Mouse (Mus musculus) c-Kit-positive CD71-negative TER-119-negative erythroid progenitor cells, embryonic 14.5 days (primary cell): ENCODE measurements around the gene Plekhh1.
"Not testable (repeated sequence)": the region's sequence is repeated elsewhere in the genome, so short reads cannot be mapped to it uniquely, and the experiment has no call there.

ENCODE experiments used
- DNase-seq: peaks from one replicate; pipeline ENCODE4 v3.0.0-alpha.2; 2013; ENCODE audit warnings: low read depth

Plekhh1 gene

GRCm38 (mm10) chr12:79028911-79029861 lies at the start of gene Plekhh1:
TSS of gene Plekhh1 (plus strand) at chr12:79029163.
- no peak for DNase-seq

DNA sequence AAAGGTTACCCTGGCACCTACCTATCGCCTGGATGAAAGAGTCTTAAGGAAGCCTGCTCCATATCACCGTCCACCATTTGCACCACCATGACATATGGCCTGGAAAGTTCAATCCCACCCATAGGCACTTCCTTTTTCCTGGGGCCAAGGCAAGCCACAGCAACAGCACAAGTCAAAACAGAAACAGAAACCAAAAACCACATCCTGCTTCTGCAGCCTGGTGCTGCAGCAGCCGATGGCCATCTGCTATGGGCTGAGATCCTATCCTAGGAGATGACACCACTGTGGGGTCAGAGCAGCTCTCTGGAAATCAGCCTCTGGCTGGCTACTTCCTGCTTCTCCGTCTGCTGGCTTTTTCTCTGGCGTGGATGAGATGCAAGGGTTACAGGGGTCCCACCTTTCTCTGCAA lies 48.3 kb upstream of the Plekhh1 start:
- peak; percentile 57 for DNase-seq

DNA sequence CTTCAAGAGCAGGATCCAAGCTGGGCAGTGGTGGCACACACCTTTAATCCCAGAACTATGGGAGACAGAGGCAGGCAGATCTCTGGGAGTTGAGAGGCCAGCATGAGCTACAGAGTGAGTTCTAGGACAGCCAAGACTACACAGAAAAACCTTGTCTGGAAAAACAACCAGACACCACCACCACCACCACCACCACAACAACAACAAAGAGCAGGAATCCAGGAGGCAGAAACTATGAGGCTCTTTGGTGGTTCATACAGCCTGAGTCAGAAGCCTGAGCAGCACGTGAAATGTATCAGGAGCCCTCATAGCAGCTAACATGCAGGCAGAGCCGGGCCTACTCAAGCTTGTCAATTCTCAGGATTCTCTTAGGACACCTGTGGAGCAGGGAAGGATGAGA lies 47.8 kb upstream of the Plekhh1 start:
- DNase-seq: no peak

DNA sequence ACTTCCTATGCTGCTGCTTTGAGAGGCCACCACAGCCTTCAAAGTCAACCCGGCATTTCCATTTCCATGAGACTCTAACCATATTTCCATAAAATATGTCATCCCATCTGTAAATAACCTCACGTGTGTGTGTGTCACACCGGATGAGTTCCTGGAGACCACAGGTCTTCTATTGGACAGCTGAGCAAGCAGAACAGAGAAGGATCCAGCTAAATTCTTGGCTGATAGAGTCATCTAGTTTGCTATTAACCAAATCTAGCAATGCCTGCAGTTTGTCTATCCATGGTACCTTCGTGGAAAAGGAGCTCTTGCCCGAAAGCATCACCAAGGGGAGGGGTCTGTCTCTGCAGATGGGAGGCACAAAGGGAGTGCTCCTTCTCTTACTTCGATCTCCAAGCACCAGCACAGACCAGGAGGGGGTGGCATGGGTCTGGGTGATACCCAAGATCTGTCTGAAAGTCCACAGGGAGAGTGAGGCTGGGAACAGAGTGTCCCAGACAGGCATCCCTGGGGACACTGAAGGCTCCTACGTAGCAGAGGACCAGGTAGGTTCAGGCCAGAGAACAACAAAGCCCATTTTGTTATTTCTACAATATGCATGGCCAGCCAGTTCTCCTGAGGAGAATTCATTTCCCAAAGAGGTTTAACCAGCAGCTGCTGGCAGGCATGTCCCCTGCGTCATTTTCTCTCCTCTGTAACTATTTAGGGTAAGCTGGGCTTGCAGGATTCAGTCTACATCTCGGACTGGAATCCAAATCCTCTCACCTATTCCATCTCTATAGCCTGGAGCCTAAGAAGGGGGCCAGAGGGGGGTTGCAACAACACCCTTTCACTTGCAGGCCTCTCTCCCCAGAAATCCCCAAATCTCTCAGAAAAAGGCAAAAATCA lies 46.8 kb upstream of the Plekhh1 start:
- DNase-seq: no peak

GRCm38 (mm10) chr12:78983296-78984034 lies 45.5 kb upstream of the Plekhh1 start:
- no peak for DNase-seq

GRCm38 (mm10) chr12:78984035-78984432 lies 44.9 kb upstream of the Plekhh1 start:
- no peak for DNase-seq

DNA sequence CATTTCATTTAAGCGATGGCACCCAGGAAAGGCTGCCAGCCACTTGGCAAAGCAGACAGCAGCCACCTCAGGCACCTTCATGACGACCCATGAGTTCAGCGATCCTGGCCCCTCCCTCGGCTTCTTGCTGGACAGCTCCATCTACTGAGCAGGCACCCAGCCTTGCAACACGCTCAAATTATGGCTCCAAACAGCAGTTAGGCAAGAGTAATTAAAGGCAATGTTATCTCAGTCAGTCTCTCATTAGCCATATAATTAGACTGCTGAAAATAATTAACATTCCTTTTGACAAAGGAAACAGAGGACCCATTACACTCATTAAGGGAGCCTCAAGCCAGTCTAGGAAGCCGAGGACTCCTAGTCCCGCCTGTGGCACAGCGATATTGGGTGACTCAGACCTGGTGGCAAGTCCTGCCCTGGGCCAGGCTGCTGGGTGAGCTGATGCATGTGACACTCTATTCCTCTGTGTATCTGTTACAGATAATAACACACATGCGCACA lies 41.3 kb upstream of the Plekhh1 start:
- DNase-seq: no peak

- no peak for DNase-seq
Measured at GRCm38 (mm10) chr12:78996271-78996670, 32.7 kb upstream of the Plekhh1 start.

DNA sequence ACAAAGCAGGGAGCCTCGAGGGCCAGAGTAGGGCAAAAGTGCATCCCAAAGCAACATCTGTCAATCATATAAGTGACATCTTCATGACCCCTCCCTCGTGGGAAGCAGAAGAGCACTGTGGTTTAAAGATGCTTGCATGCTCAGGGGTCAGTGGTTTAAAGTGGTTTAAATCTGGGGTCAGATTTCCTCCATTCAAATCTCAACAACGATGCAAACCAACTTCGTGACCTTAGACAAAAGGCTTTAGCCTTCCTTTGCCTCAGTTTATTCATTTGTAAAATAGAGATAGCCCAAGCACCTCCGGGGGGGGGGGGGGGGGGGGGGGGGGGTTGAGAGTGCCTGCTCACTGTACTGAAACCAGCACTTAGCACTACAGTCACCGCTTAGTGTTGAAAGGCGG lies 32.3 kb upstream of the Plekhh1 start:
- no peak for DNase-seq

DNA sequence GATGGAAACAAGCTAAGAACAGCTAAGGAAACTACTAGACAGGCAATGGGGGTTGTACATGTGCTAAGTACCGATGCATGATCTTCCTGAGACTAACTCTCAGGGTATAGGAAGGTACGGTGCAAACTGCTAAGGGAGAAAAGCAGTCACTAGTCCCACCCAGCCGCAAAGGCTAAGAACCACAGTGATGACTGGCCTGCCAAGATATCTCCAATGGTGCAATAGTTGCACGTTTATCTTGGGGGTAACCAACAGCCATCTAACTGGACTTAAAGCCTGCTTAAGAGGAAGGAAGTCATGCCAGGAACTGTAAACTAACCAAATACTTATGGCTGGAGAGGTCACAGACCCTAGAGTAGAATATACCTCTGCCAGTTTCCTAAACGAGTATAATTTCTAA lies 26.6 kb upstream of the Plekhh1 start:
- DNase-seq: no peak

- no peak for DNase-seq
Measured at GRCm38 (mm10) chr12:79002978-79003377, 26.0 kb upstream of the Plekhh1 start.

GRCm38 (mm10) chr12:79005456-79005855 lies 23.5 kb upstream of the Plekhh1 start:
- no peak for DNase-seq

GRCm38 (mm10) chr12:79006076-79006475 lies 22.9 kb upstream of the Plekhh1 start:
- no peak for DNase-seq

- DNase-seq: no peak
Measured at GRCm38 (mm10) chr12:79006478-79007125, 22.4 kb upstream of the Plekhh1 start.

GRCm38 (mm10) chr12:79007126-79007753 lies 21.7 kb upstream of the Plekhh1 start, which contains the start of gene Tmem229b:
TSS of gene Tmem229b (minus strand) at chr12:79007627.
- DNase-seq: no peak

- no peak for DNase-seq
Measured at GRCm38 (mm10) chr12:79010569-79010968, 18.4 kb upstream of the Plekhh1 start.

DNA sequence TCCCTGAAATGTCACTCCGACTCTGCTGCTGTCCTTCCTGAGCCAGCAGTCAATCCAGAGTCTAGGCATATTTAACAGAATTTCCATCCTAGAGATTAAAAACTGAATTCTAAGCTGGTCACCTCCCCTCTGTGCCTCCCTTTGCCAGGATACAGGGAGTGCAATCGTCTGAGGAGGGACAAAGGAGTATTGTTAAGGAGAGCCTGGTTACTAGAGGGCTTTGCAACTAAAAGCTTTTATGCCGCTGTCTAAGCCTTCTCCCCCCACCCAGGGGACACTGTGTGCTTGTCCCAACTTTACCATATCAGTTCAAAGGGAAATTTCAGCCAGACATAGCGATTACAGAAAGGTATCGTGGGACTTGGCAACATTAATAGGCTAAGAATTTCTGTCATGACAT lies 12.9 kb upstream of the Plekhh1 start:
- DNase-seq: no peak

- no peak for DNase-seq
Measured at GRCm38 (mm10) chr12:79017994-79018399, 11.0 kb upstream of the Plekhh1 start.

- no peak for DNase-seq
Measured at GRCm38 (mm10) chr12:79021902-79022301, 7.1 kb upstream of the Plekhh1 start.

DNA sequence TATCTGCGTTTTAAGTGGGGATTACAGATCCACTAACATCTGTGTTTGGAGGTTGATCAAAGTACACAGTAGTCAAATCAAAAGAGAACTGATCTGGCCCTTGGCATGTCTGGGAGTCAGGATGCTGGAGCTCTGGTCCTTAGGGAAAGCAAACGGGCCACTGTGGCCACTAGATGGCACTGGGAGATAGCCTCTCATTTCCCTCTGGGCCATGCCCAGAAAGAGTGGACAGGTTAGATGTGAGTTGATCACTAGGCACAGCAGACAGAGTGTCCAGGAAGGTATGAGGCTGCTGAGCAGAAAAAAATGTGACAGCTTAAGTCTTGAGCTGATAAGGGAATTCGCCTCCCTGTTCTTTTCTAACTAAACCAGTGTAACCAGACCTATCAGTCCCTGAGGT lies 6.1 kb upstream of the Plekhh1 start:
- DNase-seq: no peak

DNA sequence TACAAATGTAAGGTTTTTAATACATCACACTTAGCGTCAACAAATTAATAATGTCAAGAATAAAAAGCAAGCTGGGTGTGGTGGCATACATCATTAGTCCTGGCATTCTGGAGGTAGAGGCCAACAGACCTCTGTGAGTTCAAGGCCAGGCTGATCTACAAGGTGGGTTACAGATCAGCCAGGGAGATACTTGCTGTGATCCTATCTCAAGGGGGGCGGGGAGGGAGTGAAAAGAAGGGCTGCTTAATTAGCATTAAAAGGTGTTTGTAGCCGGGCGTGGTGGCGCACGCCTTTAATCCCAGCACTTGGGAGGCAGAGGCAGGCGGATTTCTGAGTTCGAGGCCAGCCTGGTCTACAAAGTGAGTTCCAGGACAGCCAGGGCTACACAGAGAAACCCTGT lies 1.4 kb upstream of the Plekhh1 start:
- DNase-seq: not testable (repeated sequence)
